Mouse (Mus musculus): Measurements from ENCODE around the gene Atp6v1e1. TPM values are rescaled to one million over a fixed set of nuclear protein-coding genes. Genes with fewer than 3 reads are reported as not detected.

The Atp6v1e1 gene
- polyA plus RNA-seq, 1 experiment from 2014 or later: 123 TPM

- Histone ChIP-seq H3K9me3 (replicated peaks) (no peaks in the 10 kb centered on the region), H3K27me3 (ENCODE audit: low read depth, poor library complexity, severe bottlenecking) (no peaks in the 10 kb centered on the region)
These were observed 15.4 kb downstream of the Atp6v1e1 start for GRCm38 (mm10) chr6:120806999-120807737.

GRCm38 (mm10) chr6:120799581-120800041 is 23.0 kb downstream of the Atp6v1e1 start:
- H3K9me3 ChIP-seq (replicated peaks): no peaks in the 10 kb centered on the region
- no peak overlapping the region for H3K27ac ChIP-seq (replicated peaks)
- no peak overlapping the region for H3K4me3 ChIP-seq
- no peaks in the 10 kb centered on the region for H3K27me3 ChIP-seq (ENCODE audit: low read depth, poor library complexity, severe bottlenecking)
- DNase-seq (ENCODE audit: low spot score): no peak
- 90% methylated on average over 4 of the region's 4 CpGs for WGBS
- peaks cover 100% of the 10 kb centered on the region for H3K36me3 ChIP-seq
- no peaks in the 10 kb centered on the region for H3K4me1 ChIP-seq

More at GRCm38 (mm10) chr6:120806999-120807737, 15.4 kb downstream of the Atp6v1e1 start:
- DNase-seq (ENCODE audit: low spot score): no peak
- Histone ChIP-seq H3K36me3 (peaks cover 99% of the 10 kb centered on the region), H3K27ac (replicated peaks) (no peak overlapping the region), H3K4me1 (no peaks in the 10 kb centered on the region), H3K4me3 (no peak overlapping the region)
- WGBS: 93% methylated on average over 5 of the region's 5 CpGs

- no peaks in the 10 kb centered on the region for H3K9me3 ChIP-seq (replicated peaks)
These were observed 23.7 kb downstream of the Atp6v1e1 start for GRCm38 (mm10) chr6:120798905-120799304.

GRCm38 (mm10) chr6:120798019-120798418 is 24.6 kb downstream of the Atp6v1e1 start:
- H3K9me3 ChIP-seq (replicated peaks): no peaks in the 10 kb centered on the region
- no peak overlapping the region for H3K27ac ChIP-seq (replicated peaks)
- H3K36me3 ChIP-seq: peaks cover 100% of the 10 kb centered on the region
- DNase-seq (ENCODE audit: low spot score): no peak
- no peaks in the 10 kb centered on the region for H3K4me1 ChIP-seq
- whole genome bisulfite sequencing: 91% methylated on average over 7 of the region's 7 CpGs
- H3K4me3 ChIP-seq: no peak overlapping the region
- no peaks in the 10 kb centered on the region for H3K27me3 ChIP-seq (ENCODE audit: low read depth, poor library complexity, severe bottlenecking)

More at GRCm38 (mm10) chr6:120798905-120799304, 23.7 kb downstream of the Atp6v1e1 start:
- no peak for DNase-seq (ENCODE audit: low spot score)
- WGBS: 93% methylated on average over 4 of the region's 4 CpGs
- no peaks in the 10 kb centered on the region for H3K4me1 ChIP-seq
- peaks cover 100% of the 10 kb centered on the region for H3K36me3 ChIP-seq
- H3K4me3 ChIP-seq: no peak overlapping the region
- H3K27me3 ChIP-seq (ENCODE audit: low read depth, poor library complexity, severe bottlenecking): no peaks in the 10 kb centered on the region
- H3K27ac ChIP-seq (replicated peaks): no peak overlapping the region

GRCm38 (mm10) chr6:120796111-120796510 is 26.5 kb downstream of the Atp6v1e1 start:
- WGBS: 89% methylated on average over 2 of the region's 2 CpGs
- DNase-seq (ENCODE audit: low spot score): no peak

GRCm38 (mm10) chr6:120795422-120796086 is 27.0 kb downstream of the Atp6v1e1 start:
- WGBS: 91% methylated on average over 5 of the region's 5 CpGs
- no peak overlapping the region for H3K4me3 ChIP-seq
- no peaks in the 10 kb centered on the region for H3K27me3 ChIP-seq (ENCODE audit: low read depth, poor library complexity, severe bottlenecking)
- no peak for DNase-seq (ENCODE audit: low spot score)
- no peaks in the 10 kb centered on the region for H3K9me3 ChIP-seq (replicated peaks)
- no peaks in the 10 kb centered on the region for H3K4me1 ChIP-seq
- peaks cover 95% of the 10 kb centered on the region for H3K36me3 ChIP-seq
- no peak overlapping the region for H3K27ac ChIP-seq (replicated peaks)

More at GRCm38 (mm10) chr6:120796111-120796510, 26.5 kb downstream of the Atp6v1e1 start:
- H3K9me3 ChIP-seq (replicated peaks): no peaks in the 10 kb centered on the region
- H3K4me3 ChIP-seq: no peak overlapping the region
- no peaks in the 10 kb centered on the region for H3K4me1 ChIP-seq
- no peaks in the 10 kb centered on the region for H3K27me3 ChIP-seq (ENCODE audit: low read depth, poor library complexity, severe bottlenecking)
- H3K36me3 ChIP-seq: peaks cover 98% of the 10 kb centered on the region
- H3K27ac ChIP-seq (replicated peaks): no peak overlapping the region

- H3K36me3 ChIP-seq: peaks cover 70% of the 10 kb centered on the region
- WGBS: 88% methylated on average over 8 of the region's 8 CpGs
- no peak for DNase-seq (ENCODE audit: low spot score)
These were observed 29.6 kb downstream of the Atp6v1e1 start for GRCm38 (mm10) chr6:120792947-120793346.

GRCm38 (mm10) chr6:120790717-120791116 is 31.9 kb downstream of the Atp6v1e1 start:
- H3K27me3 ChIP-seq (ENCODE audit: low read depth, poor library complexity, severe bottlenecking): no peaks in the 10 kb centered on the region
- H3K4me1 ChIP-seq: peaks cover 4% of the 10 kb centered on the region
- H3K4me3 ChIP-seq: no peak overlapping the region
- 87% methylated on average over 5 of the region's 5 CpGs for WGBS
- peaks cover 47% of the 10 kb centered on the region for H3K36me3 ChIP-seq
- H3K27ac ChIP-seq (replicated peaks): no peak overlapping the region
- H3K9me3 ChIP-seq (replicated peaks): no peaks in the 10 kb centered on the region
- no peak for DNase-seq (ENCODE audit: low spot score)

More at GRCm38 (mm10) chr6:120792947-120793346, 29.6 kb downstream of the Atp6v1e1 start:
- Histone ChIP-seq H3K4me1 (no peaks in the 10 kb centered on the region), H3K4me3 (no peak overlapping the region), H3K27ac (replicated peaks) (no peak overlapping the region), H3K27me3 (ENCODE audit: low read depth, poor library complexity, severe bottlenecking) (no peaks in the 10 kb centered on the region), H3K9me3 (replicated peaks) (no peaks in the 10 kb centered on the region)

- Histone ChIP-seq H3K9me3 (replicated peaks) (no peaks in the 10 kb centered on the region), H3K4me1 (peaks cover 5% of the 10 kb centered on the region), H3K4me3 (no peak overlapping the region), H3K27ac (replicated peaks) (no peak overlapping the region), H3K36me3 (peaks cover 42% of the 10 kb centered on the region), H3K27me3 (ENCODE audit: low read depth, poor library complexity, severe bottlenecking) (no peaks in the 10 kb centered on the region)
- DNase-seq (ENCODE audit: low spot score): no peak
- 91% methylated on average over 10 of the region's 11 CpGs for WGBS
These were observed 32.4 kb downstream of the Atp6v1e1 start for GRCm38 (mm10) chr6:120790153-120790552.

GRCm38 (mm10) chr6:120788904-120789303 is 33.7 kb downstream of the Atp6v1e1 start:
- H3K27me3 ChIP-seq (ENCODE audit: low read depth, poor library complexity, severe bottlenecking): no peaks in the 10 kb centered on the region
- no peak overlapping the region for H3K27ac ChIP-seq (replicated peaks)
- H3K9me3 ChIP-seq (replicated peaks): no peaks in the 10 kb centered on the region
- H3K36me3 ChIP-seq: peaks cover 29% of the 10 kb centered on the region
- H3K4me3 ChIP-seq: no peak overlapping the region
- peaks cover 12% of the 10 kb centered on the region for H3K4me1 ChIP-seq
- no peak for DNase-seq (ENCODE audit: low spot score)

- 83% methylated on average over 5 of the region's 5 CpGs for WGBS
These were observed 34.5 kb downstream of the Atp6v1e1 start for GRCm38 (mm10) chr6:120788068-120788607.

GRCm38 (mm10) chr6:120784351-120784750 is 38.2 kb downstream of the Atp6v1e1 start:
- Histone ChIP-seq H3K36me3 (no peaks in the 10 kb centered on the region), H3K4me1 (peaks cover 12% of the 10 kb centered on the region), H3K4me3 (no peak overlapping the region), H3K9me3 (replicated peaks) (no peaks in the 10 kb centered on the region), H3K27me3 (ENCODE audit: low read depth, poor library complexity, severe bottlenecking) (no peaks in the 10 kb centered on the region), H3K27ac (replicated peaks) (no peak overlapping the region)
- no peak for DNase-seq (ENCODE audit: low spot score)
- WGBS: 70% methylated on average over 7 of the region's 7 CpGs

More at GRCm38 (mm10) chr6:120788068-120788607, 34.5 kb downstream of the Atp6v1e1 start:
- Histone ChIP-seq H3K9me3 (replicated peaks) (no peaks in the 10 kb centered on the region), H3K27me3 (ENCODE audit: low read depth, poor library complexity, severe bottlenecking) (no peaks in the 10 kb centered on the region), H3K4me3 (no peak overlapping the region), H3K27ac (replicated peaks) (no peak overlapping the region), H3K4me1 (peaks cover 12% of the 10 kb centered on the region), H3K36me3 (peaks cover 22% of the 10 kb centered on the region)
- DNase-seq (ENCODE audit: low spot score): no peak

- no peaks in the 10 kb centered on the region for H3K9me3 ChIP-seq (replicated peaks)
- no peak overlapping the region for H3K27ac ChIP-seq (replicated peaks)
- H3K36me3 ChIP-seq: no peaks in the 10 kb centered on the region
- WGBS: 89% methylated on average over 2 of the region's 2 CpGs
- H3K27me3 ChIP-seq (ENCODE audit: low read depth, poor library complexity, severe bottlenecking): no peaks in the 10 kb centered on the region
- H3K4me3 ChIP-seq: no peak overlapping the region
- DNase-seq (ENCODE audit: low spot score): no peak
- H3K4me1 ChIP-seq: peaks cover 12% of the 10 kb centered on the region
These were observed 39.6 kb downstream of the Atp6v1e1 start for GRCm38 (mm10) chr6:120782948-120783347.
